Mouse (Mus musculus) adrenal gland, postnatal 14 days (tissue): Measurements from ENCODE around the gene Fkbp10. TPM values are rescaled to one million over a fixed set of nuclear protein-coding genes. Genes with fewer than 3 reads are reported as not detected.

ENCODE experiments used
- DNase-seq: peaks from one replicate; pipeline ENCODE4 v3.0.0; 2021; ENCODE audit warnings: mixed read lengths
- microRNA-seq, 2 experiments: library from miRNA; unstranded; fragments of <30 nt; microRNA quantifications; one replicate each; pipeline ENCODE4 v1.2.0; 2021
- total RNA-seq: library from RNA; stranded (reverse); gene quantifications from 2 replicates; pipeline ENCODE4 v1.2.3, GENCODE M21; 2021

Fkbp10 gene
- total RNA-seq, 1 experiment from 2014 or later = 33.8 TPM

DNA sequence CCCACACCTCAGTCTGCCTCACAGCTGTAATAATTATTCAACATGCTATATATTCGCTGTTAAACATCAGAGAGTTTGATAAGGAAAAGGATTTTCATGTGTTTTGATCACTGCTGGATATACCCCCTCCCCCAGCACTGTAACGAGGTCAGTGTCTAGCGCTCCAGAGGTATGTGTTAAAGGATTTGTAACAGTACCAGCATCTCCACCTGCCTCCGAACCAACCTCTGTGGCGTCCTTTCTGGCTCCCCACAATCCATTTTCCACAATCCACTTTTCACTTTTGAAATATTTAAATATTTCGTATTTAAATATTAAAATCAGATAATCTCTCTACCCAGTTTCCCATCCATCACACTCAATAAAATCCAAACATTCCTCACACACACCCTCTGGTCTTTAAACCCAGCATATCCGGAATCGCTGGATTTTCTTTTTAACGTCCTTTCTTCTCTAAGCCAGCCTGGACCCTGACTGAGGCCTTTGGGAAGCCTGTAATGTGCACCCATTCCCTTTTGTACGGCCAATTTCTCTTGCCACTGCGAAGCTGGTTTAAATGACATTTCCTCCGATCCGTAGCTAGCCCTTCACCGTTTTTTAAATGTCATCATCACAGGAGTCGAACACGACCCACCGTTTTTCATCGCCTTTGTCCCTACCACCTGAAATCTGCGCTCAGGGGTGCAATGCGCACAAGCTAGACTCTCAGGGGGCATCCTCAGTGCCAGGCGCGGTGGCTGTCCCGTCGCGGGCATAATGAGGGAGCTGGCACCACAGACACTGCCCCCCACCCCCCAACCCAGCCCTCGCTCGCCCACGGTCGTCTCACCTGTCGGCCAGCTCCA, 56.1 kb downstream of the Fkbp10 start:
- DNase-seq = no peak

DNA sequence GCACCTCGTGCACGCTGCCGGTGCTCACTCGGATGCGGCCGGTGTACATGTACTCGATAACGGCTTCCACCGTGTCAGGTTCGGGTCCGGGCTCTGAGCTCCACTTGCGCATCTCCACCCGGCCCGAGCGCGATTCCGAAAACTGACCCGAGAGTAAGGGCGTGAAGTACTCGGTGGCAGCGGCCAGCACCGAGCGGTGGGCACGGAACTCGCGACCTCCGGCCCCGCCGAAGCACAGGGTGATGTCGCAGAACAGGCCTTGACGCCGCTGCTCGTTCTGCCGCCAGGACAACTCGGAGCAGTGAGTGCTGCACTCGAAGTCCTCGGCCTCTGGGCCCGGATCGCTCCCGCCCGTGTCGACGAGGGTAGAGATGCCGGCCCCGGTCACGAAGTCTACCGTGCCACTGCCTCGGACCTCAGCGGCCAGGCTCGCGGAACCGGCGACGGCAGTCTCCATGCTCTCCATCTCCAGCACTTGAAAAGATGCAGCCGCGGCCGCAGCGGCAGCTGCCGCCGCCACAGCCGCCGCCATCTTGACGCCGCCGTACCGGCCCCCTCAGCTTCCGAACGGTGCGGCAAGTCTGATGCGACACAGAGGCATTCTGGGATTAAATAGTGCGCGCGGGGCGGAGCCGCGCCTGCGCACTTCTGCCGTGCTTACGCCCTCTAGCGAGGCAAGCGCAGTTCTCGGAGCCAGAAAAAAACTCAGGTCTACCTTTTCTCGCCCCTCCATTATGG, 56.9 kb downstream of the Fkbp10 start, which contains the start of gene Klhl11:
Gene Klhl11 (minus strand): TSS at position 545 of the 738 bp plus-strand sequence.
- DNase-seq = peak; percentile 94

DNA sequence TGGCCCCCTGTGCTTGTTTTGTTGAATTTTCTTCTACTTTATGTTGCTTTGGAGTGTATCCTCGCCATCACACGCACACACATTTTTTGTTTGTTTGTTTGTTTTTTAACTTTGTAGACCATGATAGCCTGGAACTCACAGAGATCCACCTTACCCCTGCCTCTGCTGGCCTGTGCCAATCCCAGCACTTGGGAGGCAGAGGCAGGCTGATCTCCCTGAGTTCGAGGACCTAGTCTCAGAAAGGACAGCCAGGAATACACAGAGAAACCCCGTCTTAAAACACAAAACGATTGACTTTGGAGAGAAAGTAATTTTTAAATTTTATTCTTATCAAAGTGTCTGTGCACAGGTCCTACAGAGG, 57.4 kb downstream of the Fkbp10 start:
- DNase-seq = no peak

Small RNA genes within 50 kb of the gene (microRNA-seq; reads per million reads assigned to microRNA genes)
- 0 reads per million in 2 experiments for gene Gm27374

Other genes starting within 250 kb of the Fkbp10 start
- not detected in 2 replicates for gene Krt9, start 222.5 kb upstream of the Fkbp10 start, total RNA-seq
- 0.38 and 0.41 TPM in 2 replicates for gene Krt14, start 208.1 kb upstream of the Fkbp10 start, total RNA-seq
- not detected in 2 replicates for gene Krt16, start 166.8 kb upstream of the Fkbp10 start, total RNA-seq
- not detected in 2 replicates for gene Krt17, start 154.7 kb upstream of the Fkbp10 start, total RNA-seq
- not detected in 2 replicates for gene Krt42, start 145.8 kb upstream of the Fkbp10 start, total RNA-seq
- gene Eif1, start 95.8 kb upstream of the Fkbp10 start, total RNA-seq = 987 and 1,021 TPM in 2 replicates
- gene Gast, start 81.3 kb upstream of the Fkbp10 start, total RNA-seq = not detected in 2 replicates
- 50.1 and 54.0 TPM in 2 replicates for gene Hap1, start 59.6 kb upstream of the Fkbp10 start, total RNA-seq
- 101 and 102 TPM in 2 replicates for gene Jup, start 17.9 kb upstream of the Fkbp10 start, total RNA-seq
- 25.8 and 26.7 TPM in 2 replicates for gene P3h4, start 861 bp upstream of the Fkbp10 start, total RNA-seq
- gene Nt5c3b, start 26.1 kb downstream of the Fkbp10 start, total RNA-seq = 51.5 and 57.5 TPM in 2 replicates
- gene Klhl10, start 26.2 kb downstream of the Fkbp10 start, total RNA-seq = 0.94 and 1.5 TPM in 2 replicates
- 42.9 and 44.2 TPM in 2 replicates for gene Klhl11, start 57.0 kb downstream of the Fkbp10 start, total RNA-seq
- gene Acly, start 112.3 kb downstream of the Fkbp10 start, total RNA-seq = 805 and 809 TPM in 2 replicates
- 1.3 TPM in 2 replicates for gene Ttc25, start 129.9 kb downstream of the Fkbp10 start, total RNA-seq
- gene Cnp, start 159.2 kb downstream of the Fkbp10 start, total RNA-seq = 35.5 and 38.4 TPM in 2 replicates
- gene Nkiras2, start 203.5 kb downstream of the Fkbp10 start, total RNA-seq = 41.1 and 44.4 TPM in 2 replicates
- 217 and 264 TPM in 2 replicates for gene Dnajc7, start 204.5 kb downstream of the Fkbp10 start, total RNA-seq